Mouse (Mus musculus) gastrocnemius, postnatal 25 days (tissue): Measurements from ENCODE around the gene Tnnt1. TPM values are rescaled to one million over a fixed set of nuclear protein-coding genes. Genes with fewer than 3 reads are reported as not detected.
"Not testable (repeated sequence)": the region's sequence is repeated elsewhere in the genome, so short reads cannot be mapped to it uniquely, and the experiment has no call there.

Source experiments
- DNase-seq: peaks from one replicate; pipeline ENCODE4 v3.0.0; 2022
- long read RNA-seq, 2 experiments: library from polyadenylated mRNA; stranded (forward); transcript quantifications; one replicate each; pipeline ENCODE4 v2.0.0; 2021
- total RNA-seq, 2 experiments: library from RNA; stranded (reverse); gene quantifications; 1 replicate in 1 of 2; 2 replicates in 1 of 2; pipeline ENCODE4 v1.2.3; 2021

The Tnnt1 gene
- total RNA-seq: 100 to 1,000 TPM; 151 to 768 TPM
- long read RNA-seq, experiment 1, partial matches to known transcripts: 7,347 of 7,588 reads
- long read RNA-seq, experiment 1, other reads (novel, unspliced or antisense): 241 of 7,588 reads
- long read RNA-seq, experiment 2, partial matches to known transcripts: 5,109 of 5,366 reads
- long read RNA-seq, experiment 2, other reads (novel, unspliced or antisense): 257 of 5,366 reads

DNA sequence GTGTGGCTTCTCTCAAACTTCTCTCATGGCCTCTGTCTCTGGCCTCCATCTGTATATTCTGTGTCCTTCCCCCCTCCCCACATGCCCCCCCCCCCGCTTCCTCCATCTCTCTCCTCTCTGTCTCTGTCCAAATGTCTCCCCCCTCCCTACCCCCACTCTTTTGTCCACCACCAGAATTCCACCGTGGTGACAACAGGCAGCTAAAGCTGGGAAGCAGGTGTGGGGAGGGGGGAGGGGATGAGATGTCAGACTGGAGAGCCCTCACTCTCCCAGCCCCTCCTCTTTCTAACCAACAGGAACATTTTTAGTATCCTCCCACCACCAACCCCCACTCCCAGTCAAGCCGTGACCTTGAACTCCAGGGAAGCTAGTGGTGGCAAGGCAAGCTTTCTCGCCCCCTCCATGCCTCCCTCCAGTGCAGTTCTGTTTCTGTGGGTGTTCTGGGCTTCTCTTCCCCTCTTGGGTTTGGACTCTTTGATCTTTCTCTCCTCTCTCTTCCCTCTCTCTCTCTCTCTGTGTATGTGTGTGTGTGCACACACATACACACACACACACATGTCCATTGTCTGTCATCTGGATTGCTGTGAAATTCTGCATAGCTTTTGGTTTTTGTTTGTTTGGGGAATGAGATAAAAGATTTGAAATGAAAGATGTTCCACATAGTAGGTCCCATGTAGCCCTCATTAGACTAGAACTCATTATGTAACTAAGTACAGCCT, at the start of gene Tnnt1:
TSS of gene Tnnt1 (minus strand) at position 51 of the 719 bp plus-strand sequence.
- no peak for DNase-seq

GRCm38 (mm10) chr7:4562660-4563059, 46.5 kb upstream of the Tnnt1 start:
- DNase-seq: no peak

GRCm38 (mm10) chr7:4557167-4557560, 41.0 kb upstream of the Tnnt1 start:
- no peak for DNase-seq

- DNase-seq: peak; percentile 30
Observed at GRCm38 (mm10) chr7:4556256-4557166, 40.3 kb upstream of the Tnnt1 start.

DNA sequence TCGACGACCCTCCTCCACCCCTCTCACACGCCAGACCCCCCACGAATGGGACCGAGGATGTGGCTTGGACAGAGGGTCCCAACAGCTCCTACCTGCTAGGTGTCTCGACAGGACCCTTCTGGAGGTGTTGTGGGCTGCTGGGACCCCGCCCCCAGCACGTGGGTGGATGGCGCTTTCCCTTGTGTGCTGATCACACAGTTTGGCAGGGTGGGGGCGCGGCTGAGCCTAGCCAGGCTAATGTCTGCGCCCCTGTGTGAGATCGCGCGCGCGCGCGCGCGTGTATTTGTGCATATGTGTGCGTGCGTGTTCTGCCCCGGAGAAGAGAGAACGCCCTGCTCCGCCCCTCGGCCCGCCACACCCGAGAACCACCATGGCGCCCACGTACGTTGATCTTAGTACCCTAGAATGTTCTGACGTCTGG, 31.0 kb upstream of the Tnnt1 start, which contains the start of gene Syt5:
TSS of gene Syt5 (minus strand) at position 321 of the 421 bp plus-strand sequence.
- DNase-seq: no peak

DNA sequence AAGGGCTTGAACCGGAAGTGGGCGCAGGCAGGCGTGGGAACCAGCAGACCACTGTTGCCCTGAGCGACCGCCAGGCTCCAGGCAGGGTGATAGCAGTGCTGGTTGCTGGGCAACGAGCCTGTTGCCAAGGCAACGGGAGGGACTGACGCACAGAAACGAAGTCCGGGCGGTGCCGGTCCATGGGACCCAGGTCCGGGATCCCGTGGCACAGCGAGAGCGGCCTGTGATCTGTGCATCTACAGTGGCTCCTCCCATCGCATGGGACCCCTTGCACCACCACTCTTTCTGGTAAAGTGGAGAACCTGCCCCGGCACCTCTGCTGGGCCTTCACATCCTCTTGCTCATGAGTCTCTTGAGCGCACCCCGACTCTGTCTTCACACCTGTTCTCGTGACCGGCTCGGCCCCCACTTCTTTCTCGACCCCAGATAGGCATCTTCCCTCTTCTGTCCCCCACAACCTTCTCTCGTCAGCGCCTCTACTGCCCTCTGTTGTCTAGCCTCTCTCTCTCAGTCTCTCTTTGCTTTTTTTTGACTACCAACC, 30.5 kb upstream of the Tnnt1 start:
- no peak for DNase-seq

DNA sequence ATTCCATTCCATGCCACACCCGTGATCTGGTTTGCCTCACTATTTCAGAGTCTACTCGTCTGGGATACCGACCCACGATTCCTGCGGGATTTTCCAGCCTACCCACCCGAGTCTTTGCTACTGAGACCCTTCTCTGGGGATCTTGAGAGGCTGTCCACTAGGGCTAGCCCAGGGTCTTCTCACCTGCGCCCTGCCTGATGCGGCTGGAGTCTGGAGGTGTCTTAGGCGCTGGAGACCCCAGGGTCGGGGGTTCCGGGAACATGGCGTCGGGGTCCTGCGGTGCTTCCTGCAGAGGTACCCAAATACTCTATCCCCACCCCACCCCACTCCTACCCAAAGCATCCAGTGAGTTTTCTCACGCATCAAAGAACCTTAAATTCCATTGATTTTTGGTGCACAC, 29.9 kb upstream of the Tnnt1 start:
- DNase-seq: no peak

DNA sequence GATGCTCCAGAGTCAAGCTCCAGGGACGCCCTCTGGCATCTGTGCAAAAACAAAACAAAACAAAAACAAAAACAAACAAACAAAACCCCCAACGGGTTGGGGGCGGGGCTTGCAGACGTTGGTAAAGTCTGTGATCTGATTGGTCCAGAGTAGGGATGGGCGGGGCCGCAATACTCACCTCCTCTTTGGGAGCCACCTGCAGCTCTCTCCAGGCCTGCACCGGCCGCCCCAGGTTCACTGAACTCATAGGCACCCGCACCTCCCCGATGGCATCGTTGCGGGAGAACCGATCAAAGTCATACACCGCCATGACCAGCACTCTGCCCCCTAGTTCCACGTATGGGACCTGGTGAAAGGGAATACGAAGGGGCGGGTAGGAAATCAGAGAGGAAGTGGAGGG, 25.8 kb upstream of the Tnnt1 start:
- DNase-seq: no peak

DNA sequence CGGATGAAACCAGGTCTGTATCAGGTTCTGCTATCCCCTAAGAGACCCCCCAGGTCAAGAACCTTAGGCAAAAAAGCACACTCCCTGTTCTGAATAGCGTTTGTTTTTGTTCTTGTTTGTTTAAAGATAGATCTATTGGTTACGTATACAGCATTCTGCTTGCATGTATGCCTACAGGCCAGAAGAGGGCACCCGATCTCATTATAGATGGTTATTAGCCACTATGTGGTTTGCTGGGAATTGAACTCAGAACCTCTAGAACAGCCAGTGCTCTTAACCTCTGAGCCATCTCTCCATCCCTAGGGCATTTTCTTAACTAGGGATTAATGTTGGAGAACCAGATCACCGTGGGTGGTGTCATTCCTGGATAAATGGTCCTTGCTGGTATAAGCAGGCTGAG, 25.2 kb upstream of the Tnnt1 start:
- no peak for DNase-seq

DNA sequence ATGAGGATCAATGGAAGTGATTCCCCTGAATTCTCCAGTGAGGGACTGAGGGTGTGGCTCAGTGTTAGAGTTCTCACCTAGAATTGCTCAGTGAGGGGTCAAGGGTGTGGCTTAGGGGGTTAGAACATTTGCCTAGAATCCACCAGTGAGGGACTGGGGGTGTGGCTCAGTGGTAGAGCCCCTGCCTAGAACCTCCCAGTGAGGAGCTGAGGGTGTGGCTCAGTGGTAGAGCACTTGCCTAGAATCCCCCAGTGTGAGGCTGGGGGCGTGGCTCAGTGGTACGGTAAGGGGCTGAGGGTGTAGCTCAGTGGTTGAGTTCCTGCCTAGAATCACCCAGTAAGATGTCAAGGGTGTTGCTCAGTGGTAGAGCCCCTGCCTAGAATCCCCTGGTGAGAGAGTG, 22.8 kb upstream of the Tnnt1 start:
- DNase-seq: no peak

GRCm38 (mm10) chr7:4537181-4537580, 21.0 kb upstream of the Tnnt1 start:
- DNase-seq: no peak

- DNase-seq: no peak
Observed at GRCm38 (mm10) chr7:4536369-4536768, 20.2 kb upstream of the Tnnt1 start.

DNA sequence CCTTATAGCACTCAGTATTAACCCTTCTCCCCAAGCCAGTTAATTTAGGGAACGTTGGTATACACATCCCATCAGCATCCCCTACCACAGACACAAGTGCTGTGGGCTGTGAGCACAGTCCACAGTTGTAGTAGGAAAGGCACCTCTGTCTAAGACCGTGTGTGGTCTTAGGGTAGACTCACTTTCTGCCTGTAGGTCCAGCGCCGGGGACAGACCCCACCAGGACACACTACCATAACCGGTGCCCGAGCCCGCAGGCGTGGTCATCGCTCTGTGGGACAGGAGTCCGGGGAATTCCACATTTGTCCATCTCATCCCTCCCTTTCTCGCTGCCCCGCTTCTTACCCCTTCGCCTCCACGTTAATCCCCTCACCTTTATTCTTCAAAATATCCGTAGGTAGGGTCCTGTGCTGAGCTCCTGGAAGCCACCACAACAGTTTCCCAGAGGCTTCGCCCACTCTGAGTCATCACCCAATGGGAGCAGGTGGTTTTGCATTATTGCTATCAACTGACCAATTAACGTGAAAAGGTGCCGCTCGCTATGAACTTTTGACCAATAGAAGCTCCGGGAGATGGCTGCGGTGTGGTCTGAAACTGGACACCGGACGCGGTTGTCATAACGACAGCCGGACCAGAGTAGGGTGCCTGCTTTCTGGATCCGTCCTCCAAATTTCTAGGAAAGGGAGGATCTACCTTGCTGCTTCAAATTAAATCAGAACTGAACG, 16.0 kb upstream of the Tnnt1 start, which contains the start of gene Dnaaf3:
TSS of gene Dnaaf3 (minus strand) at position 449 of the 725 bp plus-strand sequence.
- DNase-seq: peak; percentile 67

- DNase-seq: not testable (repeated sequence)
Observed at GRCm38 (mm10) chr7:4530166-4530565, 14.0 kb upstream of the Tnnt1 start.

- no peak for DNase-seq
Observed at GRCm38 (mm10) chr7:4527302-4527689, 11.1 kb upstream of the Tnnt1 start.

DNA sequence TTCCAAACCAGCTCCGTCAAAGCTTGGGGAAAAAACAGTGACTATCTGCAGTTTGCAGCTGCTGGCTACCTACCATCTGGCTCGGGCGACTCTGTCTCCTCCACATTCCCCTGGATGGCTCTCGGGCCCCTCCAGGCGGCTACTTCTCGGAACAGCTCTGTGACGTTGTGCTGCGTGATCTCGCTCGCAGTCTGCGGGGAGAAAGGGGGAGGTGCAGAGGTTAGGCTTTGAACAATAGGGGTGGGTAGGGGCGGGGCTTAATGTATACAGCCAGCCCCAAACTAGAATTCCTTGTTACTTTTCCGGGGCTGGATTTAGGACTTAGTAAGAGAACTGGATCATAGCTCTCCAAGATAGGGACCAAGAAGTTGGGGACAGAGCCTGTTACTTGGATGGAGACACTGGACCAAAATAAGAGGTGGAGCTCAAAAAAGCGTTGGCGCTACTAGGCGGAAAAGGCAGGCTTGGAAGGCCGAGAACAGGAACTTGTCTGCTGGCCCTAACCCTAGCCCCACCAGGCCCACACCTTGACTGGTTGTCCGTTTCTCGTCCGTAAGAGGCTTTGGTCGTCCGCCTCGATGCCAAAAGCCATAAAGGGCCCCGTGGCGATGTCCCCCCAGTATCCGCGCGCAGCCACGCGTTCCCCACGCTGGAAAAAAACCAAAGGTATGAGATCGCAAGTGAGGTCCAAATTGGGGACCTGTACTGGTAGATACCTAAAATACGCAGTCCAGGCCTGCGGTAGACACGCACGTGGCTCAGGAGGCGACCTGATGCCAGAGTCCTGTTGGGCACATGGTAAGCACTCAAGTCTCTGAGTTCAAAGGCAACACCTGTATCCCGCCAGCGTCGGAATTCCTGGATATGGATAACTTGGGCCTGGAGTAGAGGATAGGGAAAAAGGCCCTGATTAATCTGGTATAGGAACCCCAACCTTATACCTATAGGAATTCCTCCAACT, 10.4 kb upstream of the Tnnt1 start:
- peak; percentile 69 for DNase-seq

DNA sequence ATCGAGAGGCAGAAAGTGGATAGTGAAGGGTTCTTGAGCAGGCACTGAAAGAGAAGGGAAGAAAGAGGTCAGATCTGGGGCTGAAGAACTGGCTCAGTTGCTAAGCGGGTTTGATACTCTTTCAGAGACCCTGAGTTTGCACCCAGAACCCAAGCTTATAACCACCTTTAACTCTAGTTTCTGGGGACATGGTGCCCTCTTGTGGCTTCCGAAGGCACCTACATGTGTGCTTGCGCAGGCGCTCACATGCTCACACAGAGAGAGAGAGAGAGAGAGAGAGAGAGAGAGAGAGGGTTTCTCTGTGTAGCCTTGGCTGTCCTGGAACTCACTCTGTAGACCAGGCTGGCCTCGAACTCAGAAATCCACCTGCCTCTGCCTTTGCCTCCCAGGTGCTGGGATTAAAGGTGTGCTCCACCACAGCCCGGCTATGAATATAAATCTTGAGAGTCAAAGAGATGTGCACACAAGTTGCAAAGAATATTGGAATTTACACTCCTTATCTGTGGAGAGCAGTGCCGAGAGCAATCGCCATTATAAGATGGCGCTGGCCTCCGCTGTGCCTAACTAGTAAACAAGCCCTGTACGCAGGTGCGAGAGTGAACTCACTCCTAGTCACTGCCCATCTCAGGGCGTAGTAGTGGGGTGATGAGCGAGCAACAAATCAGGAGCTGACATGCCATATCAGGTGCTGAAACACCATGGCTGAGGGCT, 8.2 kb upstream of the Tnnt1 start, which contains the start of gene Tnni3:
TSS of gene Tnni3 (minus strand) at position 18 of the 711 bp plus-strand sequence.
- not testable (repeated sequence) for DNase-seq

GRCm38 (mm10) chr7:4523205-4524130, 7.3 kb upstream of the Tnnt1 start:
- no peak for DNase-seq

- no peak for DNase-seq
Observed at GRCm38 (mm10) chr7:4522292-4522691, 6.1 kb upstream of the Tnnt1 start.
